Mouse (Mus musculus) kidney, postnatal 0 days (tissue): ENCODE measurements at regions not wholly inside any gene's neighbourhood (a gene's known extent, or its start where the extent isn't known, plus 50 kb on each side); places are given as distances from the start of the nearest gene placed in this dataset.
"Not testable (repeated sequence)": the region's sequence is repeated elsewhere in the genome, so short reads cannot be mapped to it uniquely, and the experiment has no call there.

Experiments used
- ATAC-seq: fragments of 200-750 bp; cut with Nextera tagmentation; replicated peaks from 2 replicates; pipeline ENCODE4 v1.8.0; 2017; ENCODE audit warnings: low read depth, moderate number of reproducible peaks, moderate TSS enrichment, moderate library complexity; ENCODE audit not compliant: low FRiP score
- DNase-seq: peaks from one replicate; pipeline ENCODE4 v3.0.0-alpha.2; 2016; ENCODE audit warnings: low spot score
- H3K27ac ChIP-seq: fragments of 300-500 bp; sonication (generic); 2 replicates; pipeline ENCODE4 v1.5.1; 2014; ENCODE audit warnings: mild to moderate bottlenecking
- H3K27me3 ChIP-seq: fragments of 300-500 bp; sonication (generic); 2 replicates; pipeline ENCODE4 v1.6.1; 2014; ENCODE audit warnings: low read length, mixed read lengths; ENCODE audit not compliant: insufficient read depth
- H3K36me3 ChIP-seq: fragments of 300-500 bp; sonication (generic); 2 replicates; pipeline ENCODE4 v1.6.1; 2014; ENCODE audit warnings: low read length, mixed read lengths; ENCODE audit not compliant: insufficient read depth
- H3K4me1 ChIP-seq: fragments of 300-500 bp; sonication (generic); replicated peaks from 2 replicates; pipeline ENCODE4 v1.6.1; 2014; ENCODE audit warnings: antibody characterized with exemption, low read length, mixed read lengths; ENCODE audit not compliant: insufficient read depth
- H3K4me2 ChIP-seq: fragments of 300-500 bp; sonication (generic); 2 replicates; pipeline ENCODE4 v1.6.1; 2014; ENCODE audit warnings: mild to moderate bottlenecking, low read length, moderate library complexity, mixed read lengths
- H3K4me3 ChIP-seq: fragments of 300-500 bp; sonication (generic); replicated peaks from 2 replicates; pipeline ENCODE4 v1.5.1; 2014; ENCODE audit warnings: low read depth, low read length
- H3K9ac ChIP-seq: fragments of 300-500 bp; sonication (generic); 2 replicates; pipeline ENCODE4 v1.6.1; 2014; ENCODE audit warnings: low read depth, low read length
- H3K9me3 ChIP-seq: fragments of 300-500 bp; sonication (generic); replicated peaks from 2 replicates; pipeline ENCODE4 v1.6.1; 2016; ENCODE audit warnings: low read length, inconsistent platforms, mixed read lengths
- CTCF ChIP-seq: IDR thresholded peaks from 2 replicates; pipeline ENCODE4 v1.5.1; 2016; ENCODE audit warnings: antibody characterized with exemption, low read depth, mild to moderate bottlenecking, moderate library complexity
- WGBS: fragments of 180-500 bp; shearing (Covaris S2); extraction: QIAGEN DNeasy Blood & Tissue Kit; methylation state at CpG from one replicate; pipeline ENCODE4 v1.1.7; 2014; 5-methylcytosine and 5-hydroxymethylcytosine counted together

- not testable (repeated sequence) for H3K4me2 ChIP-seq, H3K4me3 ChIP-seq, H3K27me3 ChIP-seq, H3K36me3 ChIP-seq, H3K4me1 ChIP-seq, H3K9me3 ChIP-seq, H3K9ac ChIP-seq
- H3K27ac ChIP-seq = peak overlapping the region; percentile 68
- DNase-seq (peak; percentile 33), ATAC-seq (peak; percentile 87)
- 17% methylated on average over 1 of the region's 2 CpGs for WGBS
Measured at GRCm38 (mm10) chrX:103532620-103533199, 97.7 kb upstream of the Zcchc13 start.

- Histone ChIP-seq H3K4me1 (no peaks in the 10 kb centered on the region), H3K4me3 (no peak overlapping the region), H3K27ac (peak overlapping the region; percentile 68), H3K9ac (no peak overlapping the region), H3K4me2 (no peak overlapping the region), H3K36me3 (no peaks in the 10 kb centered on the region), H3K9me3 (no peaks in the 10 kb centered on the region), H3K27me3 (no peaks in the 10 kb centered on the region)
- DNase-seq (no peak), ATAC-seq (no peak)
- no peak for TF ChIP-seq CTCF
- WGBS = 23% methylated on average over 11 of the region's 11 CpGs
Measured at GRCm38 (mm10) chrX:103533306-103533705, 97.1 kb upstream of the Zcchc13 start.

- Histone ChIP-seq H3K27ac (no peak overlapping the region), H3K9me3 (no peaks in the 10 kb centered on the region), H3K27me3 (no peaks in the 10 kb centered on the region), H3K4me1 (no peaks in the 10 kb centered on the region), H3K4me3 (no peak overlapping the region), H3K9ac (no peak overlapping the region), H3K4me2 (no peak overlapping the region), H3K36me3 (no peaks in the 10 kb centered on the region)
- DNase-seq (no peak), ATAC-seq (no peak)
- WGBS = 26% methylated on average over 1 of the region's 1 CpGs
- TF ChIP-seq CTCF = no peak
Measured at GRCm38 (mm10) chrX:103533831-103534230, 96.6 kb upstream of the Zcchc13 start.

- no peak for DNase-seq
- no peaks in the 10 kb centered on the region for H3K36me3 ChIP-seq
- H3K4me2 ChIP-seq = no peak overlapping the region
- peak overlapping the region; percentile 42 for H3K27ac ChIP-seq
- peak; percentile 66; the same call in 1 of the 2 replicates for ATAC-seq
- H3K27me3 ChIP-seq = no peaks in the 10 kb centered on the region
- WGBS = 58% methylated on average over 5 of the region's 5 CpGs
- TF ChIP-seq CTCF = no peak
- H3K4me1 ChIP-seq = no peaks in the 10 kb centered on the region
- no peaks in the 10 kb centered on the region for H3K9me3 ChIP-seq
- H3K9ac ChIP-seq = no peak overlapping the region
- no peak overlapping the region for H3K4me3 ChIP-seq
Measured at GRCm38 (mm10) chrX:103546490-103547202, 83.7 kb upstream of the Zcchc13 start.

GRCm38 (mm10) chrX:103551304-103551703 lies 79.1 kb upstream of the Zcchc13 start:
- Histone ChIP-seq H3K4me1 (no peaks in the 10 kb centered on the region), H3K4me3 (no peak overlapping the region), H3K27ac (no peak overlapping the region), H3K4me2 (no peak overlapping the region), H3K9me3 (no peaks in the 10 kb centered on the region), H3K36me3 (no peaks in the 10 kb centered on the region), H3K27me3 (no peaks in the 10 kb centered on the region), H3K9ac (no peak overlapping the region)
- ATAC-seq (0 out of 2 replicates have a peak, but pooled peaks have one; percentile 21), DNase-seq (no peak)
- TF ChIP-seq CTCF = no peak
- WGBS = 83% methylated on average over 14 of the region's 14 CpGs

GRCm38 (mm10) chrX:103553196-103553595 lies 77.2 kb upstream of the Zcchc13 start:
- no peak overlapping the region for H3K27ac ChIP-seq
- WGBS = 93% methylated on average over 3 of the region's 3 CpGs
- no peak for TF ChIP-seq CTCF
- H3K4me1 ChIP-seq = no peaks in the 10 kb centered on the region
- DNase-seq (no peak), ATAC-seq (no peak)
- no peaks in the 10 kb centered on the region for H3K36me3 ChIP-seq
- H3K4me3 ChIP-seq = no peak overlapping the region
- H3K9me3 ChIP-seq = no peaks in the 10 kb centered on the region
- no peaks in the 10 kb centered on the region for H3K27me3 ChIP-seq
- H3K9ac ChIP-seq = no peak overlapping the region
- H3K4me2 ChIP-seq = no peak overlapping the region

- no peaks in the 10 kb centered on the region for H3K27me3 ChIP-seq
- H3K9me3 ChIP-seq = no peaks in the 10 kb centered on the region
- 81% methylated on average over 3 of the region's 3 CpGs for whole genome bisulfite sequencing
- no peak for ATAC-seq
- H3K4me2 ChIP-seq = no peak overlapping the region
- no peak overlapping the region for H3K27ac ChIP-seq
- no peak for TF ChIP-seq CTCF
- H3K4me3 ChIP-seq = no peak overlapping the region
- DNase-seq = no peak
- no peaks in the 10 kb centered on the region for H3K36me3 ChIP-seq
- no peak overlapping the region for H3K9ac ChIP-seq
- H3K4me1 ChIP-seq = no peaks in the 10 kb centered on the region
Measured at GRCm38 (mm10) chrX:103553605-103554004, 76.8 kb upstream of the Zcchc13 start.

GRCm38 (mm10) chrX:103555041-103555986 lies 75.1 kb upstream of the Zcchc13 start:
- 44% methylated on average over 4 of the region's 5 CpGs for WGBS
- not testable (repeated sequence) for H3K27ac ChIP-seq, H3K9me3 ChIP-seq, H3K9ac ChIP-seq, DNase-seq, H3K36me3 ChIP-seq, H3K27me3 ChIP-seq, H3K4me2 ChIP-seq, H3K4me3 ChIP-seq, H3K4me1 ChIP-seq
- ATAC-seq = peak; percentile 61
